Mouse (Mus musculus) midbrain, embryonic 11.5 days (tissue): Measurements from ENCODE around the gene Fjx1. TPM values are rescaled to one million over a fixed set of nuclear protein-coding genes. Genes with fewer than 3 reads are reported as not detected.
A peak's percentile ranks its signal among the peaks of the same experiment; 100 is the strongest.

ENCODE experiments used
- ATAC-seq: fragments of 200-750 bp; cut with Nextera tagmentation; 2 replicates; pipeline ENCODE4 v1.8.0; 2017; ENCODE audit warnings: moderate TSS enrichment, moderate library complexity; ENCODE audit not compliant: low FRiP score
- DNase-seq: peaks from one replicate; pipeline ENCODE4 v3.0.0; 2015; ENCODE audit warnings: low spot score; ENCODE audit errors: missing footprints
- H3K27ac ChIP-seq: fragments of 300-500 bp; sonication (generic); 2 replicates; pipeline ENCODE4 v1.5.1; 2014; ENCODE audit warnings: low read depth, low read length
- H3K27me3 ChIP-seq: fragments of 300-500 bp; sonication (generic); 2 replicates; pipeline ENCODE4 v1.6.1; 2014; ENCODE audit warnings: mild to moderate bottlenecking, low read length, moderate library complexity, mixed read lengths; ENCODE audit not compliant: control insufficient read depth, insufficient read depth
- H3K36me3 ChIP-seq: fragments of 300-500 bp; sonication (generic); 2 replicates; pipeline ENCODE4 v1.6.1; 2014; ENCODE audit warnings: mild to moderate bottlenecking, low read length, moderate library complexity, mixed read lengths; ENCODE audit not compliant: control insufficient read depth, insufficient read depth
- H3K4me1 ChIP-seq: fragments of 300-500 bp; sonication (generic); 2 replicates; pipeline ENCODE4 v1.6.1; 2014; ENCODE audit warnings: low read length; ENCODE audit not compliant: control insufficient read depth, insufficient read depth
- H3K4me2 ChIP-seq: fragments of 300-500 bp; sonication (generic); 2 replicates; pipeline ENCODE4 v1.6.1; 2014; ENCODE audit warnings: mild to moderate bottlenecking, moderate library complexity
- H3K4me3 ChIP-seq: fragments of 300-500 bp; sonication (generic); 2 replicates; pipeline ENCODE4 v1.5.1; 2014; ENCODE audit warnings: low read depth, low read length
- H3K9ac ChIP-seq: fragments of 300-500 bp; sonication (generic); 2 replicates; pipeline ENCODE4 v1.6.1; 2014; ENCODE audit warnings: low read length
- H3K9me3 ChIP-seq: fragments of 300-500 bp; sonication (generic); 2 replicates; pipeline ENCODE4 v1.6.1; 2016; ENCODE audit warnings: low read length; ENCODE audit not compliant: control insufficient read depth
- WGBS: fragments of 180-500 bp; shearing (Covaris S2); extraction: QIAGEN DNeasy Blood & Tissue Kit; methylation state at CpG from one replicate; pipeline ENCODE4 v1.1.7; 2014; 5-methylcytosine and 5-hydroxymethylcytosine counted together
- polyA plus RNA-seq: library from polyadenylated mRNA; unstranded; fragments of >200 nt; fragmentation: Nextera tagmentation; extraction: Ambion mirVana; gene quantifications from 2 replicates; pipeline ENCODE4 v1.2.1, GENCODE M21; 2014

The Fjx1 gene
- polyA plus RNA-seq, 1 experiment from 2014 or later: 25.5 TPM

DNA sequence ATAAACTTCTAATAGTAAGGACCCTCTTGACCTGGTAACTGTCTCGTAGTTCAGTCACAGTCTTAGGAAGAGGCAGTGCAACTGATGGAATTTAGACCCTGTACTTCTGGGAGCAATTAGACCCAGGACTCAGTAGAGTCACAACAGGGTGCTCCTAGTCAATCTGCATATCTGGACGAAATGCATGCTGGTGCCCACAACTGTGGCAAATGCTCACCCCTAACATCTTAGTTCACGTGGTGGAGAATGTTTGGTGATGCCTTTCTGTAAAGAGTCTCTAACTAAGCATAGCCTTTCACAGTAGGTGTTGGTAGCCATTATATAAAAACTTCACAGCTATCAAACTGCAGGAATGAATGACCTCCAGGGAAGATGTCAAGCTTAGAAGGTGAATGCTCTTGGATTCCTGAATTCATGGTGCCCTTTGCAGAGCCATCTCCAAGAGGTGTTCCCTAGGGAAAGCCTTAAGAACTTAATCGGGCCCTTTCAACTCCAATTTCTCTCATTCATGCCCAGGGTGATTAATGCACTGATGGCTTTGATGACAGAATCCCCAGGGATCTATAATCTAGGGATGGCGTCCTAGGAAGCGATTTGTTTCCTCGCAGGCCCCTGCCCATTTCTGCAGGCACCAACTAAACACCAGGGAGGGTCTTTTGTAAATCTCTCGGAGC is 14.8 kb downstream of the Fjx1 start:
- Histone ChIP-seq H3K4me2 (no peak overlapping the region), H3K9ac (no peak overlapping the region), H3K9me3 (no peaks in the 10 kb centered on the region), H3K27ac (no peak overlapping the region), H3K36me3 (no peaks in the 10 kb centered on the region), H3K27me3 (no peaks in the 10 kb centered on the region), H3K4me1 (peaks cover 6% of the 10 kb centered on the region; the same call in 1 of the 2 replicates), H3K4me3 (no peak overlapping the region)
- 14% methylated on average over 8 of the region's 8 CpGs for WGBS
- peak; percentile 74 for ATAC-seq
- no peak for DNase-seq

DNA sequence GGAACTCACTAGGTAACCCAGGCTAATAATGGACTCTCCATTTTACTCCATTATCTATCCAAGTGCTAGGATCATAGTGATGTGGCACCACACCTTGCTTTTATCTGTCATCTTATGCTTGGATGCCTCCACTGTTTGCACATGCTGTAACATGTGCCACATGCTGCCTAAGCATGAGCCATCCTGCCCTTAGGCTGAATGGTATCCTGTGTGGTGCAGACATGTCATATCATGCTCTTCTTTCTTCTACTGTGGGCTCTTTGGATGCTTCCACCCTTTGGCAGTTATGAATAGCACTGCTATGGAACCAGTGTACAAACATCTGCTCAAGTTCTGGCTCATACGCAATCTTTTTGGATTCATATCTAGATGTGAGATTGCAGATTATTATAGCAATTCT is 18.4 kb downstream of the Fjx1 start:
- Histone ChIP-seq H3K4me2 (no peak overlapping the region), H3K36me3 (no peaks in the 10 kb centered on the region), H3K9me3 (no peaks in the 10 kb centered on the region), H3K4me1 (peaks cover 6% of the 10 kb centered on the region; the same call in 1 of the 2 replicates), H3K27ac (no peak overlapping the region), H3K9ac (no peak overlapping the region), H3K4me3 (no peak overlapping the region), H3K27me3 (no peaks in the 10 kb centered on the region)
- ATAC-seq (no peak), DNase-seq (no peak)
- WGBS: 98% methylated on average over 1 of the region's 1 CpGs

GRCm38 (mm10) chr2:102431084-102431483 is 21.2 kb downstream of the Fjx1 start:
- Histone ChIP-seq H3K27ac (no peak overlapping the region), H3K9ac (no peak overlapping the region), H3K9me3 (no peaks in the 10 kb centered on the region), H3K4me3 (no peak overlapping the region), H3K27me3 (no peaks in the 10 kb centered on the region), H3K4me1 (peaks cover 5% of the 10 kb centered on the region; the same call in 1 of the 2 replicates), H3K4me2 (no peak overlapping the region), H3K36me3 (no peaks in the 10 kb centered on the region)
- no peak for DNase-seq
- 50% methylated on average over 4 of the region's 4 CpGs for WGBS
- no peak for ATAC-seq

- no peak overlapping the region for H3K4me3 ChIP-seq
- no peaks in the 10 kb centered on the region for H3K9me3 ChIP-seq
- ATAC-seq: no peak
- H3K9ac ChIP-seq: no peak overlapping the region
- H3K27ac ChIP-seq: no peak overlapping the region
- peaks cover 5% of the 10 kb centered on the region; the same call in 1 of the 2 replicates for H3K4me1 ChIP-seq
- no peak overlapping the region for H3K4me2 ChIP-seq
- H3K36me3 ChIP-seq: no peaks in the 10 kb centered on the region
- no peak for DNase-seq
- H3K27me3 ChIP-seq: no peaks in the 10 kb centered on the region
Observed at GRCm38 (mm10) chr2:102427974-102428373, 24.3 kb downstream of the Fjx1 start.

- H3K27ac ChIP-seq: no peak overlapping the region
- no peak overlapping the region for H3K4me3 ChIP-seq
- peaks cover 5% of the 10 kb centered on the region; the same call in 1 of the 2 replicates for H3K4me1 ChIP-seq
- WGBS: 9% methylated on average over 3 of the region's 3 CpGs
- ATAC-seq (peak; percentile 40; the same call in 1 of the 2 replicates), DNase-seq (peak; percentile 89)
- no peak overlapping the region for H3K9ac ChIP-seq
- H3K9me3 ChIP-seq: no peaks in the 10 kb centered on the region
- no peak overlapping the region for H3K4me2 ChIP-seq
- no peaks in the 10 kb centered on the region for H3K27me3 ChIP-seq
- no peaks in the 10 kb centered on the region for H3K36me3 ChIP-seq
Observed at GRCm38 (mm10) chr2:102426434-102426833, 25.9 kb downstream of the Fjx1 start.

GRCm38 (mm10) chr2:102416149-102416743 is 36.1 kb downstream of the Fjx1 start:
- H3K9me3 ChIP-seq: no peaks in the 10 kb centered on the region
- H3K4me2 ChIP-seq: no peak overlapping the region
- H3K27ac ChIP-seq: no peak overlapping the region
- WGBS: 88% methylated on average over 14 of the region's 14 CpGs
- ATAC-seq (no peak), DNase-seq (no peak)
- H3K36me3 ChIP-seq: no peaks in the 10 kb centered on the region
- no peaks in the 10 kb centered on the region for H3K4me1 ChIP-seq
- H3K9ac ChIP-seq: no peak overlapping the region
- H3K4me3 ChIP-seq: no peak overlapping the region
- no peaks in the 10 kb centered on the region for H3K27me3 ChIP-seq

DNA sequence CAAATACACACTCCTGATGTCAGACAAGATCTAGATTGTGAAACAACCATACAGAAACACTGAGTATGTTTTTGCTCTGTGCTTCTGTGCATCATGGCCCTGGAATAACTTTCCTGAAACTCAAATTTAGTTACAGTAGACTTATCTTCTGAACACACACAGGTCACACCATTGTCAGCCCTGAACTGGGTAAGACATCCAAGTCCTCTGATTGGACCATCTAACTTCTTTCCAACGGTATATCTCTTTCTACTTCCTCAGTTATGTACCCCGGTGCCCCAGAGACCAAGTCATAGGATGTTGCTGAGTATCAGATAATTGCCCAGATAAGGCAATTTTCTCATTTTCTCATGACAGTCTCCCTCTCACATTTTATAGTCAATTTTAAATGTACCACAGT is 39.6 kb downstream of the Fjx1 start:
- Histone ChIP-seq H3K4me3 (no peak overlapping the region), H3K27me3 (no peaks in the 10 kb centered on the region), H3K4me1 (peaks cover 1% of the 10 kb centered on the region), H3K9me3 (no peaks in the 10 kb centered on the region), H3K27ac (no peak overlapping the region), H3K9ac (no peak overlapping the region), H3K36me3 (no peaks in the 10 kb centered on the region), H3K4me2 (no peak overlapping the region)
- no peak for DNase-seq
- WGBS: 84% methylated on average over 2 of the region's 2 CpGs
- no peak for ATAC-seq

DNA sequence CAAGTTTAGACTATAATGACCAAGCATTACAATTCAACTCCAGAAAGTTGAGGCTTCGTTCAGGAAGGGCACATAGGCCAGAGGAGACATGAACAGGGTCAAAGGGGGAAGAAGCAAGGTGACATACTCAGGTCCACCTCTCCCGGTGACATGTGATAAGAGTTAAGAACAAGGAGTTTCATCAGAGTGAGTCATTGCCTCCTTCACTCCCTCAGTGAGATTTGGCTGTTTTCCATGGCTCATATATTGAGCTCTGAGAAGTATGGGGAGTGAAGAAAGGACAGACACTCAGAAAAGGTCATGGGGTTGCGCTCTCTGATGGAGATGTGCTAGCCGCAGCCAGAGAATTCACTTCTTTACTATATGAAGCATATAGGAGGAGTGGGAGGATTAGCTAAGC is 41.7 kb downstream of the Fjx1 start:
- Histone ChIP-seq H3K27ac (no peak overlapping the region), H3K27me3 (no peaks in the 10 kb centered on the region), H3K36me3 (no peaks in the 10 kb centered on the region), H3K9me3 (no peaks in the 10 kb centered on the region), H3K4me3 (no peak overlapping the region), H3K4me2 (no peak overlapping the region), H3K4me1 (peaks cover 3% of the 10 kb centered on the region), H3K9ac (no peak overlapping the region; the same call in 1 of the 2 replicates)
- ATAC-seq: no peak
- peak; percentile 35 for DNase-seq
- 90% methylated on average over 4 of the region's 4 CpGs for WGBS

DNA sequence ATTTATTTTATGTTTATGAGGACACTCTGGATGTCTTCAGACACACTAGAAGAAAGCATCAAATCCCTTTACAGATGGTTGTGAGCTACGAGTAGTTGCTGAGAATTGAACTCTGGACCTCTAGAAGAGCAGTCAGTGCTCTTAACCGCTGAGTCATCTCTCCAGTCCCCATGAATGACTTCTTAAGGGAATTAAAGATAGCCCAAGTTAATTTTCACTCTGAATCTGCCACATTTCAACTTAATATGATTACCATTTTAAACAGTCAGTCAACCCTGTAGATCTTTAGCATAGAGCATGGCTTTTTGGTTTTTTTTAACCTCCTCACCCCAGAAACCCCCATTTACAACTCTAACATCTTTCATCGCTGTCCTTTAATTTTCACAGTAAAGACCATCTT is 42.6 kb downstream of the Fjx1 start:
- no peak overlapping the region for H3K4me3 ChIP-seq
- H3K9ac ChIP-seq: no peak overlapping the region
- WGBS: 84% methylated on average over 3 of the region's 3 CpGs
- peaks cover 3% of the 10 kb centered on the region for H3K4me1 ChIP-seq
- H3K27ac ChIP-seq: no peak overlapping the region
- ATAC-seq (no peak), DNase-seq (peak; percentile 77)
- H3K4me2 ChIP-seq: no peak overlapping the region
- no peaks in the 10 kb centered on the region for H3K27me3 ChIP-seq
- H3K36me3 ChIP-seq: no peaks in the 10 kb centered on the region
- no peaks in the 10 kb centered on the region for H3K9me3 ChIP-seq
